Mouse (Mus musculus) T-cell, adult 2 months (primary cell): ENCODE measurements around the gene Klc1.

Experiments used
- DNase-seq: peaks from one replicate; pipeline ENCODE4 v3.0.0; 2022; ENCODE audit warnings: low spot score

Gene Klc1

GRCm38 (mm10) chr12:111853546-111853945 is 94.9 kb downstream of the Klc1 start:
- no peak for DNase-seq

DNA sequence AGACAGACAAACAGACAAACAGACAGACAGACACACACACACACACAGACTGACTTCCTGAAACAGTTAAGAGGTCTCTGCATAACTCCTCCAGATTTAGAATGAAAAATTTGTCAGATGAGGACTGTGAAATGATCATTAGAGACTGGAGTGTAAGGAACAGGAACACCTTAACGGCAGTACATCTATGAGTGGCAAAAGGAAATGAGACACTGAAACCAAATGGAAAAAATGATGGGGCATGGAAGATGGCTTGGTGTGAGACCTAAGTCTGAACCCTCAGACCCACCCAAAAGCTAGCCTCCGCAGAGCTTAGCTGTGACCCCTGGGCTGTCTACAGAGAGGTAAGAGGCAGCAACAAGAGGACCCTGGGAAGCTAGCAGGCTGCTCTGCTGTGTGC is 96.8 kb downstream of the Klc1 start:
- no peak for DNase-seq
